Comparison of ENCODE assay signal across 24 mouse cellular contexts in the genomic region with DNA sequence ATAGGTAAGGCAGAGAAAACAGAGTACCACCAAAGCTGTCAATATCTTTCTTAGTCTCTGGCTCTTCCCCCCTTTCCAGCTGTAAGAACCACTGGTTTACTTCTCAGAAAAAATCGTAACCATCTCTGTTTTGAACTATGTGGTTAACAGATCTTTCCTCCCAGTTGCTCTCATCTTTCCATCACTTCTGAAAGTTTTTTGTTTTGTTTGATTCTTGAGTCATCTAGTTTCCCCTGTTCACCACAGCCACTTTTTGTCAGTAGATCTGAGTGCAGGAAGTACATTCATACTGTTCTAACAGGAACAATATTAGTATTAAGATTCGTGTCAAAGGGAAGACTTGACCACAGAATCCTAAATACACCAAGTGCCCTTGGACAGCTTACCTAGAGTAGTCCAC.
DNase-seq lines count a peak whose midpoint lies in the region; ATAC-seq lines count a peak whose summit lies in the region.
"Had no signal": no experiment of that assay in that cellular context is flagged by ENCODE, and none has a peak within 500 bp of the region (broad histone marks: within the 10 kb centered on the region; RNA-seq: fewer than 3 reads in every experiment).

No protein-coding gene starts in this region.

- no peaks in the 10 kb centered on the region for H3K9me3 ChIP-seq in midbrain, embryonic 15.5 days
- H3K9me3 ChIP-seq: embryonic facial prominence, embryonic 12.5 days; embryonic facial prominence, embryonic 15.5 days; heart, embryonic 10.5 days; heart, embryonic 13.5 days; hindbrain, embryonic 15.5 days had no signal

- peak; percentile 80 for ATAC-seq in activated CD4-positive, CD25-positive, alpha-beta regulatory T cell, adult 4 months
- ATAC-seq in midbrain, embryonic 15.5 days (replicated peaks), result no peak
- ATAC-seq: forebrain, embryonic 14.5 days; intestine, postnatal 0 days had no signal

- 82% methylated on average over 2 of the region's 2 CpGs for WGBS in midbrain, embryonic 15.5 days

- H3K4me2 ChIP-seq in midbrain, embryonic 15.5 days, result no peak overlapping the region
- H3K4me2 ChIP-seq: embryonic facial prominence, embryonic 12.5 days; embryonic facial prominence, embryonic 15.5 days; heart, embryonic 13.5 days; hindbrain, embryonic 15.5 days had no signal

- H3K27me3 ChIP-seq in midbrain, embryonic 15.5 days (replicated peaks), result no peaks in the 10 kb centered on the region
- H3K27me3 ChIP-seq: embryonic facial prominence, embryonic 12.5 days; embryonic facial prominence, embryonic 15.5 days; heart, embryonic 13.5 days; hindbrain, embryonic 15.5 days had no signal

- no peaks in the 10 kb centered on the region for H3K36me3 ChIP-seq in midbrain, embryonic 15.5 days (replicated peaks)
- H3K36me3 ChIP-seq: embryonic facial prominence, embryonic 12.5 days; embryonic facial prominence, embryonic 15.5 days; heart, embryonic 10.5 days; heart, embryonic 13.5 days; hindbrain, embryonic 15.5 days had no signal

- H3K27ac ChIP-seq in midbrain, embryonic 15.5 days, result no peak overlapping the region
- H3K27ac ChIP-seq: embryonic facial prominence, embryonic 12.5 days; embryonic facial prominence, embryonic 15.5 days; heart, adult 2 months; heart, embryonic 10.5 days; heart, embryonic 13.5 days; hindbrain, embryonic 15.5 days had no signal

- no peak overlapping the region for H3K4me3 ChIP-seq in midbrain, embryonic 15.5 days
- H3K4me3 ChIP-seq: embryonic facial prominence, embryonic 12.5 days; embryonic facial prominence, embryonic 15.5 days; heart, adult 2 months; heart, embryonic 10.5 days; heart, embryonic 13.5 days; hindbrain, embryonic 15.5 days had no signal

- H3K4me1 ChIP-seq in midbrain, embryonic 15.5 days, result no peaks in the 10 kb centered on the region
- H3K4me1 ChIP-seq: embryonic facial prominence, embryonic 12.5 days; embryonic facial prominence, embryonic 15.5 days; heart, embryonic 10.5 days; heart, embryonic 13.5 days; hindbrain, embryonic 15.5 days had no signal

- DNase-seq in 416B (ENCODE audit: low read depth), result peak; percentile 52
- DNase-seq in CD4-positive, CD25-positive, alpha-beta regulatory T cell, adult 2 months (ENCODE audit: low read depth, low spot score), result peak; percentile 7
- peak; percentile 48 for DNase-seq in naive thymus-derived CD4-positive, alpha-beta T cell, adult 2 months (ENCODE audit: low read depth)
- DNase-seq in ovary, postnatal 14 days (ENCODE audit: low spot score), result no peak
- no peak for DNase-seq in layer of hippocampus, postnatal 14 days (ENCODE audit: low spot score in 2 of 2)
- DNase-seq: adrenal gland, postnatal 10 days; adrenal gland, postnatal 36 days; cerebellum, adult 18-20 months; cerebellum, adult 9-10 months; cerebellum, postnatal 14 days; gastrocnemius, postnatal 10 days; gastrocnemius, postnatal 36 days; heart, adult 2 months; heart, postnatal 14 days; heart, postnatal 4 days had no signal

- no peak overlapping the region for H3K9ac ChIP-seq in midbrain, embryonic 15.5 days
- H3K9ac ChIP-seq: embryonic facial prominence, embryonic 12.5 days; embryonic facial prominence, embryonic 15.5 days; heart, embryonic 13.5 days; hindbrain, embryonic 15.5 days had no signal

Comparison
In these comparisons a context has a peak if more than half of its experiments do, and no peak if none do; other contexts are left out.
1. DNase-seq: peak in 416B (single experiment), CD4-positive, CD25-positive, alpha-beta regulatory T cell, adult 2 months (single experiment) and naive thymus-derived CD4-positive, alpha-beta T cell, adult 2 months (single experiment); none in ovary, postnatal 14 days (single experiment) and layer of hippocampus, postnatal 14 days (0 of 2).